Mouse (Mus musculus): ENCODE measurements around the gene Gemin5. TPM values are rescaled to one million over a fixed set of nuclear protein-coding genes. Genes with fewer than 3 reads are reported as not detected.
A peak's percentile ranks its signal among the peaks of the same experiment; 100 is the strongest.
"Not testable (repeated sequence)": the region's sequence is repeated elsewhere in the genome, so short reads cannot be mapped to it uniquely, and the experiment has no call there.

Gemin5 gene
- total RNA-seq (2021), result 10 to 100 TPM; 18.6 to 18.7 TPM
- long read RNA-seq, experiment 1, full-length matches to known transcripts, result 3 of 15 reads
- long read RNA-seq, experiment 1, partial matches to known transcripts, result 5 of 15 reads
- long read RNA-seq, experiment 1, other reads (novel, unspliced or antisense), result 7 of 15 reads
- long read RNA-seq, experiment 2, full-length matches to known transcripts, result 11 of 20 reads
- long read RNA-seq, experiment 2, partial matches to known transcripts, result 2 of 20 reads
- long read RNA-seq, experiment 2, other reads (novel, unspliced or antisense), result 7 of 20 reads

GRCm38 (mm10) chr11:58168167-58168915 lies at the start of gene Gemin5:
TSS of gene Gemin5 (minus strand) at chr11:58168539.
- peak; percentile 34 for TF ChIP-seq CTCF (conservative IDR thresholded peaks at IDR 0.05)
- Histone ChIP-seq H3K4me3 (peak within 1 kb of the TSS; percentile 99), H3K27ac (peak within 1 kb of the TSS; percentile 63; the same call in 1 of the 2 replicates)
- peak; percentile 76 to 87 for DNase-seq (ENCODE audit: low spot score in 2 of 2)

- no peak for DNase-seq (ENCODE audit: low spot score in 2 of 2)
Observed at GRCm38 (mm10) chr11:58216823-58217222, 48.5 kb upstream of the Gemin5 start.

GRCm38 (mm10) chr11:58215814-58216213 lies 47.5 kb upstream of the Gemin5 start:
- H3K4me3 ChIP-seq, result peak overlapping the region; percentile 56; the same call in 1 of the 2 replicates
- DNase-seq (ENCODE audit: low spot score in 2 of 2), result no peak
- H3K27ac ChIP-seq, result no peak overlapping the region
- TF ChIP-seq CTCF (conservative IDR thresholded peaks at IDR 0.05), result no peak

More at GRCm38 (mm10) chr11:58216823-58217222, 48.5 kb upstream of the Gemin5 start:
- Histone ChIP-seq H3K27ac (no peak overlapping the region), H3K4me3 (no peak overlapping the region)
- no peak for TF ChIP-seq CTCF (conservative IDR thresholded peaks at IDR 0.05)

GRCm38 (mm10) chr11:58215049-58215430 lies 46.7 kb upstream of the Gemin5 start:
- not testable (repeated sequence) for DNase-seq (ENCODE audit: low spot score in 2 of 2)
- peak overlapping the region; percentile 56 for H3K4me3 ChIP-seq
- peak overlapping the region; percentile 57 for H3K27ac ChIP-seq

GRCm38 (mm10) chr11:58214391-58215048 lies 46.2 kb upstream of the Gemin5 start:
- Histone ChIP-seq H3K27ac (peak overlapping the region; percentile 78), H3K4me3 (peak overlapping the region; percentile 56)
- no peak for TF ChIP-seq CTCF (conservative IDR thresholded peaks at IDR 0.05)
- peak; percentile 40 to 46 for DNase-seq (ENCODE audit: low spot score in 2 of 2)

- Histone ChIP-seq H3K4me3 (no peak overlapping the region), H3K27ac (peak overlapping the region; percentile 78; the same call in 1 of the 2 replicates)
- TF ChIP-seq CTCF (conservative IDR thresholded peaks at IDR 0.05), result no peak
- DNase-seq (ENCODE audit: low spot score in 2 of 2), result no peak
Observed at GRCm38 (mm10) chr11:58213673-58214342, 45.5 kb upstream of the Gemin5 start.

GRCm38 (mm10) chr11:58211682-58212067 lies 43.3 kb upstream of the Gemin5 start:
- no peak for TF ChIP-seq CTCF (conservative IDR thresholded peaks at IDR 0.05)
- Histone ChIP-seq H3K4me3 (no peak overlapping the region), H3K27ac (no peak overlapping the region)
- no peak for DNase-seq (ENCODE audit: low spot score in 2 of 2)

- Histone ChIP-seq H3K27ac (no peak overlapping the region), H3K4me3 (no peak overlapping the region)
- no peak for DNase-seq (ENCODE audit: low spot score in 2 of 2)
- no peak for TF ChIP-seq CTCF (conservative IDR thresholded peaks at IDR 0.05)
Observed at GRCm38 (mm10) chr11:58211062-58211681, 42.8 kb upstream of the Gemin5 start.

- H3K4me3 ChIP-seq, result no peak overlapping the region
- no peak overlapping the region for H3K27ac ChIP-seq
- DNase-seq (ENCODE audit: low spot score in 2 of 2), result no peak
- no peak for TF ChIP-seq CTCF (conservative IDR thresholded peaks at IDR 0.05)
Observed at GRCm38 (mm10) chr11:58210321-58210886, 42.1 kb upstream of the Gemin5 start.

GRCm38 (mm10) chr11:58201052-58201451 lies 32.7 kb upstream of the Gemin5 start:
- H3K27ac ChIP-seq, result no peak overlapping the region
- DNase-seq (ENCODE audit: low spot score in 2 of 2), result no peak
- H3K4me3 ChIP-seq, result no peak overlapping the region
- TF ChIP-seq CTCF (conservative IDR thresholded peaks at IDR 0.05), result no peak

GRCm38 (mm10) chr11:58200226-58200625 lies 31.9 kb upstream of the Gemin5 start:
- Histone ChIP-seq H3K27ac (no peak overlapping the region), H3K4me3 (peak overlapping the region; percentile 72; the same call in 1 of the 2 replicates)
- no peak for TF ChIP-seq CTCF (conservative IDR thresholded peaks at IDR 0.05)
- no peak for DNase-seq (ENCODE audit: low spot score in 2 of 2)

GRCm38 (mm10) chr11:58199229-58200037 lies 31.1 kb upstream of the Gemin5 start, which contains the start of the genes Igtp and Irgm2:
TSS of gene Igtp (plus strand) at chr11:58199556.
TSS of gene Irgm2 (plus strand) at chr11:58199618.
- Histone ChIP-seq H3K27ac (peak within 1 kb of the TSS; percentile 76), H3K4me3 (peak within 1 kb of the TSS; percentile 72)
- DNase-seq (ENCODE audit: low spot score in 2 of 2), result peak; percentile 37 to 47
